Mouse (Mus musculus) embryonic fibroblast, embryonic 13.5 days (primary cell): ENCODE results near the gene Selenoo. TPM values are rescaled to one million over a fixed set of nuclear protein-coding genes. Genes with fewer than 3 reads are reported as not detected.
A peak's percentile ranks its signal among the peaks of the same experiment; 100 is the strongest.

Experiments used
- H3K27ac ChIP-seq: 2 replicates; pipeline ENCODE4 v1.5.1; 2012; ENCODE audit warnings: low read length, control low read depth, inconsistent platforms; ENCODE audit not compliant: insufficient read depth
- H3K4me1 ChIP-seq: 2 replicates; pipeline ENCODE4 v1.6.1; 2011; ENCODE audit warnings: low read length; ENCODE audit not compliant: control insufficient read depth, insufficient read depth
- H3K4me3 ChIP-seq: 2 replicates; pipeline ENCODE4 v1.5.1; 2011; ENCODE audit warnings: mild to moderate bottlenecking, control low read depth, low read length; ENCODE audit not compliant: insufficient read depth
- CTCF ChIP-seq: IDR thresholded peaks from 2 replicates; pipeline ENCODE4 v1.5.1; 2011; ENCODE audit warnings: mild to moderate bottlenecking, control low read depth, low read length, moderate library complexity, borderline replicate concordance; ENCODE audit not compliant: insufficient read depth
- POLR2A ChIP-seq: IDR thresholded peaks from 2 replicates; pipeline ENCODE4 v1.6.1; 2011; ENCODE audit warnings: low read depth, mild to moderate bottlenecking, control low read depth, low read length, moderate library complexity
- polyA plus RNA-seq: library from polyadenylated mRNA; stranded (reverse); fragments of >200 nt; gene quantifications from 2 replicates; pipeline ENCODE4 v1.2.4, GENCODE M21; 2011; ENCODE audit warnings: low read depth; ENCODE audit not compliant: missing spikeins, insufficient read length

Selenoo gene
- polyA plus RNA-seq, 1 experiment = 14.5 TPM

- Histone ChIP-seq H3K4me3 (no peak overlapping the region), H3K4me1 (peaks cover 8% of the 10 kb centered on the region), H3K27ac (no peak overlapping the region)
- TF ChIP-seq CTCF = no peak
- TF ChIP-seq POLR2A = no peak
These were observed 35.4 kb downstream of the Selenoo start for GRCm38 (mm10) chr15:89124312-89124711.

- Histone ChIP-seq H3K4me1 (peaks cover 8% of the 10 kb centered on the region), H3K27ac (no peak overlapping the region), H3K4me3 (no peak overlapping the region)
- TF ChIP-seq CTCF (no peak), POLR2A (no peak)
These were observed 36.5 kb downstream of the Selenoo start for GRCm38 (mm10) chr15:89125351-89125750.

GRCm38 (mm10) chr15:89126622-89127021, 37.7 kb downstream of the Selenoo start:
- Histone ChIP-seq H3K4me3 (no peak overlapping the region), H3K27ac (no peak overlapping the region), H3K4me1 (peaks cover 7% of the 10 kb centered on the region)
- TF ChIP-seq POLR2A (no peak), CTCF (no peak)

- TF ChIP-seq POLR2A (no peak), CTCF (no peak)
- Histone ChIP-seq H3K27ac (no peak overlapping the region), H3K4me3 (peak overlapping the region; percentile 45), H3K4me1 (0 out of 2 replicates have a peak, but pooled peaks cover 3% of the 10 kb centered on the region)
These were observed 38.6 kb downstream of the Selenoo start for GRCm38 (mm10) chr15:89127364-89127940.

GRCm38 (mm10) chr15:89128382-89129350, 39.8 kb downstream of the Selenoo start, which contains the start of gene Hdac10:
TSS of gene Hdac10 (minus strand) at chr15:89128700.
- Histone ChIP-seq H3K27ac (peak within 1 kb of the TSS; percentile 9), H3K4me1 (0 out of 2 replicates have a peak, but pooled peaks cover 3% of the 10 kb centered on the region), H3K4me3 (peak within 1 kb of the TSS; percentile 45)
- TF ChIP-seq CTCF (peak; percentile 97), POLR2A (peak; percentile 79)

GRCm38 (mm10) chr15:89130245-89130644, 41.4 kb downstream of the Selenoo start:
- TF ChIP-seq POLR2A (no peak), CTCF (no peak)
- no peak overlapping the region for H3K4me3 ChIP-seq
- 0 out of 2 replicates have a peak, but pooled peaks cover 3% of the 10 kb centered on the region for H3K4me1 ChIP-seq
- no peak overlapping the region for H3K27ac ChIP-seq

GRCm38 (mm10) chr15:89131316-89131715, 42.4 kb downstream of the Selenoo start:
- Histone ChIP-seq H3K4me3 (no peak overlapping the region), H3K27ac (no peak overlapping the region), H3K4me1 (0 out of 2 replicates have a peak, but pooled peaks cover 3% of the 10 kb centered on the region)
- TF ChIP-seq POLR2A (no peak), CTCF (no peak)

- H3K27ac ChIP-seq = no peak overlapping the region
- no peak for TF ChIP-seq CTCF
- TF ChIP-seq POLR2A = no peak
- H3K4me3 ChIP-seq = no peak overlapping the region
- H3K4me1 ChIP-seq = no peaks in the 10 kb centered on the region
These were observed 47.7 kb downstream of the Selenoo start for GRCm38 (mm10) chr15:89136461-89137155.

GRCm38 (mm10) chr15:89137378-89138045, 48.6 kb downstream of the Selenoo start:
- Histone ChIP-seq H3K4me3 (no peak overlapping the region), H3K27ac (no peak overlapping the region), H3K4me1 (no peaks in the 10 kb centered on the region)
- TF ChIP-seq CTCF (no peak), POLR2A (no peak)
